Comparison of ENCODE assay signal across 19 mouse cellular contexts in genomic region chr2:163060630-163061029, GRCm38 (mm10). TPM values are rescaled to one million over a fixed set of nuclear protein-coding genes. Genes with fewer than 3 reads are reported as not detected.
"Had no signal": no experiment of that assay in that cellular context is flagged by ENCODE, and none has a peak within 500 bp of the region (broad histone marks: within the 10 kb centered on the region; RNA-seq: fewer than 3 reads in every experiment).

No protein-coding gene starts in this region.

- H3K9ac ChIP-seq: limb, embryonic 12.5 days; midbrain, embryonic 15.5 days; neural tube, embryonic 15.5 days had no signal

- H3K9me3 ChIP-seq: limb, embryonic 12.5 days; midbrain, embryonic 15.5 days; neural tube, embryonic 15.5 days had no signal

- H3K4me2 ChIP-seq: limb, embryonic 12.5 days; midbrain, embryonic 15.5 days; neural tube, embryonic 15.5 days had no signal

- ATAC-seq: midbrain, embryonic 15.5 days had no signal

- H3K4me1 ChIP-seq: midbrain, embryonic 15.5 days; neural tube, embryonic 15.5 days had no signal

- H3K4me3 ChIP-seq: limb, embryonic 12.5 days; midbrain, embryonic 15.5 days; myocyte; neural tube, embryonic 15.5 days had no signal

- H3K27me3 ChIP-seq: limb, embryonic 12.5 days; midbrain, embryonic 15.5 days had no signal

- H3K27ac ChIP-seq: kidney, postnatal 0 days; limb, embryonic 12.5 days; midbrain, embryonic 15.5 days; neural tube, embryonic 15.5 days had no signal

- H3K36me3 ChIP-seq: midbrain, embryonic 15.5 days; neural tube, embryonic 15.5 days had no signal

- DNase-seq: kidney, adult 11 months; kidney, adult 9 months; kidney, postnatal 36 days; lung, adult 18-20 months; right cerebral cortex, adult 18-20 months; right cerebral cortex, postnatal 25 days; thymus, postnatal 36 days had no signal

RNA-seq across cellular contexts. Expression of gene Gtsf1l, which starts 27.0 kb away (rescaled TPM):
- total RNA-seq: layer of hippocampus, adult 18-20 months; layer of hippocampus, postnatal 10 days; left cerebral cortex, postnatal 36 days; liver, adult 2 months had no signal
- polyA plus RNA-seq: kidney, postnatal 0 days; limb, embryonic 12.5 days; liver, adult 2 months; midbrain, embryonic 15.5 days; myocyte; neural tube, embryonic 15.5 days; small intestine, adult 2 months; stomach, embryonic 16.5 days; thymus, postnatal 0 days had no signal
